Mouse (Mus musculus) naive thymus-derived CD4-positive, alpha-beta T cell, adult 2 months (primary cell): ENCODE results near the gene 4921511C20Rik.

Experiments used
- DNase-seq: peaks from one replicate; pipeline ENCODE4 v3.0.0-alpha.2; 2011; ENCODE audit warnings: low read depth

4921511C20Rik gene

GRCm38 (mm10) chrX:127393993-127394392 is at the start of gene 4921511C20Rik:
Gene 4921511C20Rik (plus strand): TSS chrX:127394293.
- no peak for DNase-seq
